8 mouse cellular contexts compared by ENCODE assay signal in genomic region chr12:119945589-119946310, GRCm38 (mm10). TPM values are rescaled to one million over a fixed set of nuclear protein-coding genes. Genes with fewer than 3 reads are reported as not detected.
DNase-seq lines count a peak whose midpoint lies in the region; ATAC-seq and TF ChIP-seq lines count a peak whose summit lies in the region.

Tmem196 (plus strand) TSS chr12:119945822.

- peaks cover 15% of the 10 kb centered on the region for H3K27me3 ChIP-seq in lung, embryonic 16.5 days (ENCODE audit: control insufficient read depth, insufficient read depth, low read depth, low read length)
- peaks cover 19% of the 10 kb centered on the region for H3K27me3 ChIP-seq in embryonic facial prominence, embryonic 10.5 days (replicated peaks; ENCODE audit: low read depth, poor library complexity, severe bottlenecking)
- H3K27me3 ChIP-seq in limb, embryonic 10.5 days (ENCODE audit: low read depth, poor library complexity, severe bottlenecking): peaks cover 30% of the 10 kb centered on the region

- no peak; the same call in 1 of the 2 replicates for TF ChIP-seq POLR2A in olfactory bulb, adult 2 months (IDR thresholded peaks at IDR 0.05; ENCODE audit: insufficient read depth, low read depth, low read length)

- peak within 1 kb of the TSS; percentile 56 for H3K4me2 ChIP-seq in lung, embryonic 16.5 days (ENCODE audit: low read depth, low read length)

- TF ChIP-seq CTCF in olfactory bulb, adult 2 months (IDR thresholded peaks at IDR 0.05; ENCODE audit: insufficient read depth, low read depth, low read length): no peak

- H3K9me3 ChIP-seq in lung, embryonic 16.5 days (ENCODE audit: control insufficient read depth, low read length): no peaks in the 10 kb centered on the region
- no peaks in the 10 kb centered on the region for H3K9me3 ChIP-seq in embryonic facial prominence, embryonic 10.5 days
- H3K9me3 ChIP-seq in limb, embryonic 10.5 days (replicated peaks): no peaks in the 10 kb centered on the region

- DNase-seq in lung, postnatal 14 days: no peak
- DNase-seq in embryonic facial prominence, embryonic 10.5 days (ENCODE audit: low spot score): peak; percentile 59
- DNase-seq in heart, postnatal 36 days: peak; percentile 2 to 6
- peak; percentile 66 for DNase-seq in limb, embryonic 10.5 days (ENCODE audit: low spot score)
- no peak for DNase-seq in T-cell, adult 2 months (ENCODE audit: low spot score)

- no peaks in the 10 kb centered on the region for H3K36me3 ChIP-seq in lung, embryonic 16.5 days (ENCODE audit: control insufficient read depth, insufficient read depth, low read length)
- H3K36me3 ChIP-seq in embryonic facial prominence, embryonic 10.5 days (replicated peaks): no peaks in the 10 kb centered on the region
- no peaks in the 10 kb centered on the region for H3K36me3 ChIP-seq in limb, embryonic 10.5 days

- intact Hi-C loops in heart, postnatal 36 days (cut with DNase I): loop anchor here (2.0 kb wide), 1 partner anchor 19 kb away; no protein-coding TSS in a partner anchor

- no peak for ATAC-seq in lung, embryonic 16.5 days (ENCODE audit: low read depth)
- ATAC-seq in activated CD4-positive, CD25-positive, alpha-beta regulatory T cell, adult 4 months: no peak

- WGBS in lung, embryonic 16.5 days: 4% methylated on average over 25 of the region's 25 CpGs
- 2% methylated on average over 25 of the region's 25 CpGs for WGBS in embryonic facial prominence, embryonic 10.5 days
- WGBS in limb, embryonic 10.5 days: 3% methylated on average over 25 of the region's 25 CpGs
- 3% methylated on average over 25 of the region's 25 CpGs for WGBS in olfactory bulb, adult 2 months

- H3K4me1 ChIP-seq in lung, embryonic 16.5 days (replicated peaks; ENCODE audit: control insufficient read depth, insufficient read depth, low read length): no peaks in the 10 kb centered on the region
- H3K4me1 ChIP-seq in embryonic facial prominence, embryonic 10.5 days: peaks cover 8% of the 10 kb centered on the region; the same call in 1 of the 2 replicates
- peaks cover 14% of the 10 kb centered on the region for H3K4me1 ChIP-seq in limb, embryonic 10.5 days
- H3K4me1 ChIP-seq in olfactory bulb, adult 2 months (ENCODE audit: control insufficient read depth, insufficient read depth, low read length): no peaks in the 10 kb centered on the region; the same call in 1 of the 2 replicates

- peak within 1 kb of the TSS; percentile 41 for H3K4me3 ChIP-seq in lung, embryonic 16.5 days (ENCODE audit: low read length)
- peak within 1 kb of the TSS; percentile 67 for H3K4me3 ChIP-seq in embryonic facial prominence, embryonic 10.5 days
- H3K4me3 ChIP-seq in limb, embryonic 10.5 days: peak within 1 kb of the TSS; percentile 56
- H3K4me3 ChIP-seq in olfactory bulb, adult 2 months (ENCODE audit: insufficient read depth, low read depth, low read length): peak within 1 kb of the TSS; percentile 98

- peak within 1 kb of the TSS; percentile 38 for H3K9ac ChIP-seq in lung, embryonic 16.5 days (ENCODE audit: low read length)

- H3K27ac ChIP-seq in lung, embryonic 16.5 days (ENCODE audit: low read length): no peak within 1 kb of the TSS
- peak within 1 kb of the TSS; percentile 78 for H3K27ac ChIP-seq in embryonic facial prominence, embryonic 10.5 days (replicated peaks)
- peak within 1 kb of the TSS; percentile 53; the same call in 1 of the 2 replicates for H3K27ac ChIP-seq in limb, embryonic 10.5 days
- H3K27ac ChIP-seq in olfactory bulb, adult 2 months (ENCODE audit: insufficient read depth, low read depth, low read length): peak within 1 kb of the TSS; percentile 91

RNA-seq across cellular contexts. Expression of gene Tmem196, which starts in this region (rescaled TPM):
- polyA plus RNA-seq in lung, embryonic 16.5 days (2015; fragmentation: Nextera tagmentation; extraction: Ambion mirVana): 0.93 and 1.0 TPM in 2 replicates
- 0.58 and 0.70 TPM in 2 replicates for polyA plus RNA-seq in embryonic facial prominence, embryonic 10.5 days (2016; fragmentation: Nextera tagmentation; extraction: Ambion mirVana)
- total RNA-seq in heart, postnatal 36 days (2021): under 1 TPM; 0.33 to 0.35 TPM
- polyA plus RNA-seq in limb, embryonic 10.5 days (2016; fragmentation: Nextera tagmentation; extraction: Ambion mirVana): 0.15 TPM in 1 of 2 replicates, not detected in the other
- polyA plus RNA-seq in olfactory bulb, adult 2 months (2012; ENCODE audit: insufficient read depth, insufficient read length, low replicate concordance, missing spikeins): not detected in 2 replicates
- polyA plus RNA-seq in activated CD4-positive, CD25-positive, alpha-beta regulatory T cell, adult 4 months (2017; shearing (Covaris generic)): not detected

Comparison
In these comparisons a context has a peak if more than half of its experiments do, and no peak if none do; other contexts are left out.
1. Peak in DNase-seq, H3K4me3 ChIP-seq and H3K27ac ChIP-seq in embryonic facial prominence, embryonic 10.5 days; RNA of the gene not detected or under 1 TPM.
2. Peak in DNase-seq in heart, postnatal 36 days; RNA of the gene not detected or under 1 TPM.
3. Peak in DNase-seq, H3K4me3 ChIP-seq and H3K27ac ChIP-seq in limb, embryonic 10.5 days; RNA of the gene not detected or under 1 TPM.
4. H3K4me3 ChIP-seq: peak in every context shown above with its lines; median percentile 98 in olfactory bulb, adult 2 months; 67 in embryonic facial prominence, embryonic 10.5 days; 56 in limb, embryonic 10.5 days; 41 in lung, embryonic 16.5 days.